Mouse (Mus musculus) brain, embryonic 14.5 days (tissue): Measurements from ENCODE around the gene AA467197.

ENCODE experiments used
- CTCF ChIP-seq: fragments of 200-500 bp; IDR thresholded peaks from 2 replicates; pipeline ENCODE4 v1.5.1; 2012; ENCODE audit warnings: inconsistent platforms, mild to moderate bottlenecking, moderate library complexity, borderline replicate concordance; ENCODE audit not compliant: insufficient read depth, insufficient read length; ENCODE audit errors: extremely low read depth
- POLR2A ChIP-seq: fragments of 200-500 bp; IDR thresholded peaks from 2 replicates; pipeline ENCODE4 v1.6.1; 2012; ENCODE audit warnings: mild to moderate bottlenecking, inconsistent platforms, borderline replicate concordance; ENCODE audit not compliant: poor library complexity, insufficient read depth, insufficient read length, severe bottlenecking; ENCODE audit errors: extremely low read depth

GRCm38 (mm10) chr2:122618719-122619118 is 18.1 kb upstream of the AA467197 start:
- no peak for TF ChIP-seq CTCF
- no peak for TF ChIP-seq POLR2A
